Mouse (Mus musculus) right cerebral cortex, adult 2 months (tissue): ENCODE results near the gene Atf3.

Experiments
- DNase-seq, 2 experiments: peaks; one replicate each; pipeline ENCODE4 v3.0.0; 2021 to 2022; ENCODE audit warnings: low spot score in 2 of 2

Gene Atf3

GRCm38 (mm10) chr1:191217939-191218338, at the start of gene Atf3:
Gene Atf3 (minus strand): TSS chr1:191218039.
- DNase-seq: no peak

GRCm38 (mm10) chr1:191267162-191267561, 49.3 kb upstream of the Atf3 start:
- no peak for DNase-seq

DNA sequence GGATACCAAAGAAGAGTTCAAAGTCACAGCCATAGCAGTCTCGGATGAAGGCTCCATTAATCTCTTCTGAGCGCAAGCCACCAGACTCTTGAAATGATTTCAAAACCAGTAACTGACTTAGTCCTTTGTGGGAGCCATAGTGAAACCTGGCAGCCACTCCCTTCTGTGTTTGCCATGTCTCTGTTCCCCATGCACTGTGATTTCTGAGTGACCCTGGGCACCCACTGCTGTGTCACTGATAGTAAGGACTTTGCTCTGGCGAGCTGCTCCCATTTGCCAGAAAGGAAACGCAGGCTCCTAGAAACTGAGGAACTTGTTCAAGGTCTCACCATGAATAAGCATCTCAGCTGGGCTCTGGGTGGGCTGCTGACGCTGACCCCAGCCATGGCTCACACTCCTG, 45.6 kb upstream of the Atf3 start:
- DNase-seq: no peak

DNA sequence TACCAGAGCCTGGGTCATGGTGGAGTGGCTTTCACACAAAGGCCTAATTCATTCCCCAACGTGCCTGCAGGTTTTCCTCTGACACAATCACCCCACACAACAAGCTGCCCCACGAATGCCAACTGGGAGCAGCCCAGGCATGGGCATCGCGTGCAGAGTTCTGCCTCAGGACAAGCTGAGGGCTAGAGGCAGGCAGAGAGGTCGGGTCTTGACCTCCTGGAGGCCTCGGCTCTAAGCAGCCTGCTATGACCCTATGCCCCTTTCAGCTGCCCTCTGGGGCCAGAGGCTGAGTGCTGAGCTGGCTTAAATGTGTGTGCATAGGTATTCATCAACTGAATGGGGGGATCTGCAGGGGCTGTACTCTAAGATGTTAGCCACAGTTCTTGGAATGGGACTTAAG, 44.0 kb upstream of the Atf3 start:
- no peak for DNase-seq

- DNase-seq: no peak
These were observed 41.8 kb upstream of the Atf3 start for GRCm38 (mm10) chr1:191259661-191260060.

DNA sequence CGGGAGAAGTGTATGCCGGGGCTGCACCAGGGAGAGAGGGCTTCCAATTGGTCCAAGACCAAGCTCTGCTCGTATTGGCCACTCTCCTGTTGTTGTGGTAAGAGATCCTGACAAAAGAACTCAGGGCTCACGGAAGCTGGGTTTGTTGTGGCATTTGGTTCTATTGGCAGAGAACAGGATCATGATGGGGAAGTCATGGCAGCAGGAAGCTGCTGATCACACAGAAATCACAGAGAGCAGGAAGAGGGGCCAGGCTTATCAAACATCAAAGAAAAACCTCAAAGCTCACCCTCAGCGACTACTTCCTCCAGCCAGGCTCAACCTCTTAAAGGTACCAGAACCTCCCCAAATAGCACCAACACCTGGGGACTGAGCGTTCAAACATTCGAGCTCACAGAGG, 41.3 kb upstream of the Atf3 start:
- DNase-seq: no peak

DNA sequence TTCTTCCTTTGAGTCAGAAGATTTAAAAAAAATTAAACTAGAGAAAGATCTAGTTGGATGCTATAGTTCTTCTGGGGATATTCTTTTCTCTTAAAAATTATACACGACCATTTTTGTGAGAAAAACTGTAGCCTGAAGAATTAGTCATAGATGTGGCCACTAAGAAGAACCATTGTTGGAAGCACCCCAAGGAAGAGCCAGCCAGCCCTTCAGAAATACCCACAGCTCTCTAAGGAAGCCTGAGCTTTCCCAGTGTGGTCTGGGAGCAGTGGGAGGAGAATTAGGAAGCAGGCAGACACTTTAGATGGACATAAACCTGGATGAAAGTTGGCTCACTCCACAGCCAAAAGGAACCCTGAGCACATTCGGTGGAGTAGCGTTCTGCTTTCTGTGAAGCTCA, 40.7 kb upstream of the Atf3 start:
- no peak for DNase-seq

GRCm38 (mm10) chr1:191257981-191258380, 40.1 kb upstream of the Atf3 start:
- DNase-seq: no peak

DNA sequence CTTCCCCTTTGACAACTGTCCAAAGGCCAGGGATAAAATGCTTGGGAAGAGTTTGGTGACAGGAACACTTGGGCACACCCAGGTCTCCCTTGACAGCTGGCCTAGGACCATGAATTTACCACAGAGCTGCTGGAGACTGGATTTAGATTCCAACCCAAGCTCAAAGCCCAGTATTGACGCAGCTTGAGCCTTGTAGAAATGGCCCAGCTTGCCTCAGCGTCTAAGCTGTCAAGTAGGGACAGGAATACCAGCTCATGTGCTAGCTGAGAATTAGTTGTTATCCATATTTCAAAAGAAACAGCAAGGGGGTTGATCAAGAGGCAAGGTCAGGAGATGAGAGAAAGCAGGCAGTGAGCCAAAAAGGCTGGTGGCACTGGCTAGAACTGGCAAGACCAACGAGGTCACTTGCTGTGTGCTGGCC, 39.5 kb upstream of the Atf3 start:
- no peak for DNase-seq

DNA sequence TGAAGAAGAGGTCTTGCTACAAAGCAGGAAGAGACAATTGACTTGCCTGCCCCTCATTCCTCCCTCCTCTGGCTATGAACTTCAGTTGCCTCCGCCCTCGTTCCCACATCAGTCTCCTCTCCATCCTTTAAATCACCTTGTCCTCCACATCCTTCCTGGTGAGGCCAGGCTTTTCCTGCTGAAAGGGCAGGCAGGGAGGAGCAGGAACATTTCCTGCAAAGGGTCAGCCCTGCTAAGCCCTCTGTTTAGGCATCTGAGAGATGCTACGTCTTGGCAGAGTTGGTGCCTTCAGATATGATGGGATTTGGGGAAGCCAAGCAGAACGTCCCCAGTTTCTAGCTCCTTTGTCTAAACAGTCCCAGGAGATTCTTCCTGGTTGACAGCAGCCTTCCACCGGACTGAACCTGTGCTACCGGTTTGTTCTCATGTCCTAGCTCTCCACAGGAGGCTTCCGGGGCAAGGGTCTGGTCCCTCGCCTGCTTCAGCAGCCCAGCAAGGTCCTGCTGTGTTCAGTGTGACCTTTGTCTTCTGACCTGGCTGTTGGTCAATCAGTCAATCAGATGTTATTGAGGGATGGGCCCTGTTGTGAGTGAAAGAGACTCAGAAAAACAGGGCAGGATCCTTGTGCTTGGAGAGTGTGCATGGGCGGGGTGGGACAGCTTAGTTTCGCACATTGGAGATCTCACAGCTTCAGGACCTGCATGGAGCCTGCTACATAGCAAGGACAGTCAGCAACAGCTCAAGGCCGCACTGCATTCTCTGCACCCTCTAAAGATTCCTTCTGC, 38.9 kb upstream of the Atf3 start:
- DNase-seq: no peak

DNA sequence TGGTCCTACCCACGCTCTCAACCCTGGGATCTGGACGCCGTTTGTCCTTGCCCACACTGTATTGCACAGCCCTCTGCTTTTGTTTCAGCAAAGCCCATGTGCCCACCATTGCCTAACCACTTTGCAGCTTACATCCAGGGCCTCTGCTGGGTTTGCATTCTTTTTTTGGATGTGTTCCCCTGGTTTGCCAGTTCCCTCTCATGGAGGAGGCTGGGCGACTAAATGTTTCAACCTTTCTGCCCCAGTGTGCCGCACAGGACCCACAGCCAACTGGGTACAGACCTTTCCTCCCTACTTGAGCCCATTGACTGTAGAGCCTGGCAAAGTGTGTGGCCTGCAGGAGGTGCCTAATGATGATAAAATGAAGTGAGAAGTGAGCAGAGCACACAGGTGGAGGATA, 38.3 kb upstream of the Atf3 start:
- DNase-seq: no peak

DNA sequence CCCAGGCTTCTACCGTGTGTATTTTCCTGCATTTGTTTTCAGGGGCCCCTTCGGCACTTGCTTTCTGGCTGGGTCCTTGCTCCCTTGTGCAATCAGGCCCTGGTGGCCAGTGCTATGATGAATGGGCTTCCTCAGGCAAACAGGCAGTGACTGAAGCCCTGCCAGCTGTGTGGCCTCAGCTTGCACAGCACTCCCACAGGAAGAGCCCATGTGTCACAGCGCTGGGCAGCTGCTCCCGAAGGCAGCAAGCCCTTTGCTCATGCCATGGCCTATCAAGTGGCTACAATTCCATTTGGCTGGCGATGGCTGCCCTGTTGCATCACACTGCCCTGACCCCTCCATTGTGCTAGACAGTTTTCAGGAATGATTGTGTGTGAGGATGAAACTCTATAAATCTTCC, 36.6 kb upstream of the Atf3 start:
- DNase-seq: no peak

- DNase-seq: no peak
These were observed 35.8 kb upstream of the Atf3 start for GRCm38 (mm10) chr1:191253636-191254035.

DNA sequence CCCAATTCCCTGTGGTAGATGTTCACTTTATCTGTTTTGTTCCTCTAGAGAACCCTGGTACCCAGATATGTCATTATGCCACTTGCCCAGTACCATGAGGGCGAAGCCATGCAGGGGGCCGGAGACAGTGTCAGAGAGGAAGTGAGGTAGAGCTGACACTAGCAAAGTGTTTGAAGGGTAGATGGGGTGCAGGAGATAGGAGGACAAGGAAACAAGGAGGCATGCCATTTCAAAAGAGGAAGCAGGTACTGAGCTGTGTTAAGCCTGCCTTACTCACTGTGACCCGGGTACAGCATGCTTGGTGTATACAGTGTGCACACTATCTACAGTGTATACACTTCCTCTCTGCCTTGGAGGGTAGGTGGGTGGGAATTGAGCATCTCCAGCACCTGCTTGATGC, 32.1 kb upstream of the Atf3 start:
- DNase-seq: no peak

GRCm38 (mm10) chr1:191248423-191248822, 30.6 kb upstream of the Atf3 start:
- DNase-seq: no peak

- no peak for DNase-seq
These were observed 29.7 kb upstream of the Atf3 start for GRCm38 (mm10) chr1:191247561-191247960.

DNA sequence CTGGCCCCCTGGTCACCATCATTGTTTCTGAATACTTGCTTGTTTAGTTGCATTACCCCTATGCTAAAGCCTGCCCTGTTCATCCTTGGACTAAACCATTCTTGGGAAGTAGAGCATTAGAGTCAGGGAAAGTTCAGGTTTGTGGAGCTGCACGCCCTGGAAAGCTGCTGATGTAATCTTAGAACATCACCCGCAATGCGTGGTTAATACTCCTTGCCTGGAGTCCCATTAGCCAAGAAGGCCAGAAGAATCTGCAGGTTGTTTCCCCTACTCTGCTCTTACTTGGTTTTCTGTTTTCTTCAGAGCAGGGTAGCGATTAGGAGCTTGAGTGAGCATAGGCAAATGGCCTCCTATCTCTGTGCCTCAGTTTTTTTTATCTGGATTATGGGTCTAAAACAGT, 26.0 kb upstream of the Atf3 start:
- DNase-seq: no peak

GRCm38 (mm10) chr1:191242065-191242698, 24.3 kb upstream of the Atf3 start:
- no peak for DNase-seq

DNA sequence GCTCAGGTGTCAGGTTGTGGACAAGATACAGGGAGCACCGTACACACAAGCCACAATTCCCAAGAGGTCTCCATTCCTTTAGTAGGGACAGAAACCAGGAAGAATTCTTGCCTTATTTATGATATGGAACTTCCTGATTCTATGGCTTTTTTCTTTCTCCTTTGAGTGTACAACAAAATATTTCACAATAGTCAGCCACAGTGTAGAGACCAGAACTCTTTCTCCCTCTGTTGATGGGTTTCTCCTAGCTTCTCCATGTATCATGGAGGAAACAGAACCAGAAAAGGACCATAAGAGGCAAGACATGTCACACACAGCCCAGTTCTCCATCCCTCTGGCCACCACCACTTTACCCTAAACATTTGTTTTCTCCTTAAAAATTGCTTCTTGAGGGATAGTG, 23.7 kb upstream of the Atf3 start:
- DNase-seq: no peak

GRCm38 (mm10) chr1:191239602-191240001, 21.8 kb upstream of the Atf3 start:
- no peak for DNase-seq

GRCm38 (mm10) chr1:191235788-191236542, 18.1 kb upstream of the Atf3 start:
- no peak for DNase-seq

DNA sequence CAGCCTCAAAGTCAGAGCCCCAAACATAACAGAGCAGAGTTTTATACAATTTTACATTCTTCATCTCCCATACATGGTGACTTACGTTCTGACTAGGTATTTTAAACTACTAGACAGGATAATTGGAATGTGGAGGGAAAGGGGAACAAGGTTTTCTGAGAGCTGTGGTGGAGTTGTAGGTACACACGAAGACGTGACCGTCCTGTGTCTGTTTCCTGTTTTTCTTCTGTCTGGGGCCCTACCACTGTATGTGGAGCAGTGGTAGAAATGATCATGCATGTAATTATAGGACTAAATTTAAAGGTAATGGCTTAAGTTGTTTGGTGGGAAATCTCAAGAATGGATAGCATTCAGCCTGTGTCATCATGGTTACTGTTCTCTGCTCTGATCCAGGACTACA, 17.0 kb upstream of the Atf3 start:
- no peak for DNase-seq
